Mouse (Mus musculus) layer of hippocampus, adult 9-11 months (tissue): ENCODE measurements around the gene Lrrk1.

Experiments
- DNase-seq: peaks from one replicate; pipeline ENCODE4 v3.0.0; 2022

The Lrrk1 gene

DNA sequence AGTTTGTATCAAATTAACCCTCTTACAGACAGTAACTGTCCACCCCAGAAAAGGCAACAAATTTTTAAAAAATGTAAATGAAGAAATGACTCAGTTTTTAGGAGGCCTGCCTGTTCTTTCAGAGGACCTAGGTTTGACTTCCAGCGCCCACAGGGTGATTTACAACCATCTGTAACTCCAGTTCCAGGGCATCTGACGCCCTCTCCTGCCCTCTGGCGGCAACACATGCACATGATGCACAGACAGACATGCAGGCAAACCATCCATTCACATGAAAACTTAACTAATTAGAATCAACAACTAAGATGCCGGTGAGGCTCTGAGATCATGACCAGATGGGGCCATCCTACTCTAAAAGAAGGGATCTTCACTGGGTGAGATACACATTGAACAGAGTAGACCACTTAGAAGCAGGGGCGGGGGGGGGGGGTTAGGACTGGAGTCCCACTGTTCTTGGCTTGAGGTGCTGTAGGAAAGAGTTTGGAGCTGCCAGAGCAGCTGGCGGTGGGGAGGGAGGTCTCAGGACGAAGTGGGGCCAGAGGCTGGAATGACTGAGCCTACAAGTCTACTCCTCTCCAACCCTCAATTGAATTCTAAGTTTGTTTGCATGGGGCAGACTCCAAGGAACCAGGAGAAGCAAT, 206.0 kb downstream of the Lrrk1 start:
- DNase-seq, result no peak

DNA sequence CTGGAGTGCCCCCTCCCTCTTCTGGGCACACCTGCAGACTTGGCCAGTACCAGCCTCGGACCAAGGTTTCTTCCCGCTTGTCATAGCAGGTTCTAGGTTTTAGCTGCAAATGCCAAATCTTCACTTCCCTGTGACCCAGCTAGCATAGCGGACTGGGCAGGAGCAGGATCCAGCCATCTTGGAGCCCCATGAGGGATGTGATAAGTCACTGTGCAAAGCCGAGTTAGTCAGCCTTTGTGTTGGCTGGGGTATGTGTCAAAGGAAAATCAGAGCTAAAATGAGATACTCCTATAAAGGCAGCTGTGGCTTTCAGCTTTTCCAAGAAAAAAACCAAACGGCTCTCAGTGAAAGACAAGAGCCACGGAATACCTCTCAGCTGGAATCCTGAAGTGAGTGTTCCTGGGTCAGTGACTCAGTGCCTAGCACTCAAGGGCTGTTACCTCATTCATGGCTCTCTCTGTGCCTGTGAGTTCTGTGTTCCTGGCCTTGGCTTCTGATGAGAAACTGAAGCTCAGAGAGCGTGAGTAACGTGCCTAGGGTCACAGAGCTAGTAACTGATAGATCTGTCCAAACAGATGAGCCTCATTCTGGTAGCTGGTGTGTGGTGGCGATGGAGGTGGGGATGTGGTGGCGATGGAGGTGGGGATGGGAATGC, 207.3 kb downstream of the Lrrk1 start:
- DNase-seq, result no peak

DNA sequence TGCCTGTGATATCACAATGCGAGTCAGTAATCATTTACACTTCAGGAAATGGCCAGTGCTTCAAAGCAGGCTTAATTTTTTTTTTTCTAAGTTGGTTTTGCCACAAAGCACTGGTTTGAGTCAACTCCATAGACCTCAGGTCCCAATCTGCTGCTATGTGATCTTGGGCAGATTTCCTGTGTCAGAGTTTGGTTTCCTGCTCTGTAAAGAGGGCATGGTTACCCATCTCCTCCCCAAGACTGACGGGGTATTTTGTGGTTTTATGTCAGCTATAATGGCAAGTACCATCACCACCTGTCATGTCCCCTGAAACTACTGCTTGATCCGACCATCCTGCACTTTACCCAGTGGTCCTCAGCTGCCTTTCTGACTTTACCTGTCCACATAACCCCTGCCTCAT, 207.9 kb downstream of the Lrrk1 start:
- DNase-seq, result no peak

DNA sequence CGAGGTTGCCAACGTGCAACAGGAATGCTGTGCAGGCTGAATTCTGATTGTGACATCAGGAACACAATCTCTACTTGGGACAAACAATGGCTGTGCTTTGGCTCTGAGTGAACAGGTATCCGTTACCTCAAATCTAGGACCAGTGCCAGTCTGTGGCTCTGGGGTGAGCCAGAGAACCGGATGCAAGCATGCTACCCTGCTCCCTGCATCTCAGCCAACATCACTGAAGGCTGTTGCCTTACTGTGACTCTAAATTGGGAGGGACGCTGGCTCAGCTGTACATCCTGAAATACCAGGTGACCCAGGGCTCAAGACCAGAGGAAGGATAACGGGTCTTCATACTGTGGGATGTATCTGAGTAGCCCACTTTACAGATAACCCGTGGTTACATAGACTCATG, 208.4 kb downstream of the Lrrk1 start:
- no peak for DNase-seq

DNA sequence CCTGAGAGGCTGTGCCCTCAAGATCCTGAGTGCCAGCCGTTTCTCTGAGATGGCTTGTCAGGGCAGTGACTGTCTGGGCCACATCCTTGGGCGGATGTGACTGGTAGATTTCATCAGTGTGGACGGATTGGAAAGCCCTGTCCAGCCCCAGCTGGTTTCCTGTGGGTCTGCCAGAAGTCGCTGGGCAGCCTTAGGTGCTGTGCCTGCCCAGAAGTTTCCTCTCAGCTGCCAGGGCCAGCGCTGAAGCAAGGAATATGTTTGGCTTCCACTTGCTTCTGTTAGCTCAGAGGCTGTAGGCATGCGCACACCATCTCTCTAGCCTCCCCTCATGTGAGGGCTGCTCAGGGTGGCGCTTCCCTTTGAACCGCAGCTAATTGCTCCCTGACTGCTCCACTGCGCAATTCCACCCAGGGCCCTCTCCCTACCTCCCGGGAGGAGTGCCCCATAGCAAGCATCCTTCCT, 209.0 kb downstream of the Lrrk1 start:
- peak; percentile 86 for DNase-seq

DNA sequence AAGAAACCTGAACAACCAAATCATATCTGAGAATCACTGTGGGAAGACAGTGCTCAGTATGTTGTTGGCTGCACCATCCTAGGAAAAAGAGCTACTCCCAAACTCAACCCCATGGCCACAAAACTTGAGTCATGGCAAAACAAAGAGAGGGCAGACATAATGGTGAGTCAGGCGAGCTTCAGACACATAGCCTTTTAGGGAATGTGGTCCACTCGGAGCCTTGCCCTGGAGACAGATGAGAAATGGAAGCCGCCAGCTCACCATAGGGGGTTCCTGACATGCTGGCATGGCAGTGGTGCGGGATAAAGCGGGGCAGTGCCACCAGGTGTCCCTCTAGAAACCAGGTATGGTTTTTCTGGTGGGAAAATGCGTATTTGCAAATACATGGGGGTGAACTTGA, 210.0 kb downstream of the Lrrk1 start:
- no peak for DNase-seq

DNA sequence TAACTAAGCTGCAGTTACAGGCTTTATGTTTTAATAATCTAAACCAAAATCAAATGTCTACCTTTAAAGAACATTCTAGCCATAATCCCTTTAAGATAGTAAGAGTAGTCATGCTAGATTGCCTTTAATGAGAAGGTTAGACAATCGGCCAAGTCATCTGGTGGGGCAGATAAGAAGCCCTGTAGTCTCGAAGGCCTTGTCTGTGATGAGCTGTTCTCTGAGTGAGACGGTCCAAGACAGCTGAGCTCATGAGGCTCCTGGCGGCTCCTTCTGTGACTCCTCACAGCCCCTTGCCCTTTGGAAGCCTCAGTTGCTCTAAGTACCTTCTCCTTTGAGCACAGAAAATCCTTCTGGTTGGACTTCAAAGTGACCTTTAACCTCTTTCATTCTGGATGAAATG, 211.2 kb downstream of the Lrrk1 start:
- no peak for DNase-seq
